8 mouse cellular contexts compared by ENCODE assay signal in the genomic region with DNA sequence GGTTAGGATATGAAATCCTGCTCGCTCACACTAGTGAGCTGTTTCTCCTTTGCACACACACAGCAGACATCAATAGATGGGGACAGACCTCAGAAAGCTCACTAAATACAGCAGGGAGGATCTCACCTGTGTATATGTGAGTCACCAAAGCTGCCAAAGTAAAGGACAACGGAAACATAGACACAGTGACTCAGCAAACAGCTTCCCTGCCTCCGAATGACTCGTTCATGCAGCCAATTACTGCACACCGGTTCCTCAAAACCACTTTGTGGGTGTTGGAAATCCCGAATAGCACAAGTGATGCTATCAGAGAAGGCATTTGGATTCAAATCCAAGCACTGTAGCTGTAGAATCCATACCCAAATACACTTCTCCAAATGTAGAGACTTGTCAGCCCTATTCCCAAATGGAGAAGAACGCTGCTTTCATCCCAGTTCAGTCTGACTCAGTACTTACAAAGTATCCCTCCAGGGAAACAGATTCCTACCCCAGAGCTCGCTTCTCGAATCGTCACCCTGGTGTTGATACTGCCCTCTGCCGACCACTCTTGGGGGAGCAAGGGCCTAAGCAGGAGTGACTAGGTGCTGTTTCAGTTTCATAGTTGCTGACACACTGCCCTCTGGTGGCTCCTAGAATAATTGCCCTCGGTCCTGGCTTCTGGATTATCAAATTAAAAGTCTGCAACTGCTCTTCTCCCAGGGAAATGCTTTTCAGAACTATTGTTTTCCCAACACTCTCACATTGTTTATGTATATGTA.
DNase-seq lines count a peak whose midpoint lies in the region.

No protein-coding gene starts in this region.

- intact Hi-C loops in left cerebral cortex, postnatal 36 days (cut with DNase I): loop anchor here (5.0 kb wide), 4 partner anchors 74 to 414 kb away; no protein-coding TSS in a partner anchor

- peak; percentile 77 for DNase-seq in 3134 (ENCODE audit: extremely low read depth, insufficient read length, low spot score)
- peak; percentile 92 to 93 for DNase-seq in adrenal gland, adult 18-20 months (ENCODE audit: low spot score in 2 of 2)
- peak; percentile 88 for DNase-seq in embryo, embryonic 11 days
- peak; percentile 20 for DNase-seq in gonadal fat pad, adult 2 months (ENCODE audit: low read depth)
- peak; percentile 91 for DNase-seq in kidney, adult 11 months
- peak; percentile 93 to 96 for DNase-seq in left cerebral cortex, postnatal 36 days (ENCODE audit: low spot score in 2 of 2)
- DNase-seq in monocyte, adult 2 months (ENCODE audit: low read depth in 1 of 2, low spot score in 2 of 2): peak; percentile 63 to 89
- peak; percentile 78 to 89 for DNase-seq in spleen, postnatal 4 days (ENCODE audit: low spot score in 2 of 2)

Comparison
In these comparisons a context has a peak if more than half of its experiments do, and no peak if none do; other contexts are left out.
1. Peak in every context shown above with its lines: DNase-seq.
2. DNase-seq: peak in every context shown above with its lines; median percentile 94 in left cerebral cortex, postnatal 36 days; 92 in adrenal gland, adult 18-20 months; 91 in kidney, adult 11 months; 88 in embryo, embryonic 11 days; 84 in spleen, postnatal 4 days; 77 in 3134; 76 in monocyte, adult 2 months; 20 in gonadal fat pad, adult 2 months.